Mouse (Mus musculus): Measurements from ENCODE around the gene Psmd13.
A peak's percentile ranks its signal among the peaks of the same experiment; 100 is the strongest.

The Psmd13 gene

GRCm38 (mm10) chr7:140941222-140942051, 59.7 kb downstream of the Psmd13 start, which contains the start of gene Pgghg:
Pgghg (plus strand) TSS chr7:140941391.
- DNase-seq (ENCODE audit: inconsistent age in 2 of 2, low spot score in 1 of 2), result peak; percentile 92 to 98

GRCm38 (mm10) chr7:140942341-140942740, 60.6 kb downstream of the Psmd13 start:
- DNase-seq (ENCODE audit: inconsistent age in 2 of 2, low spot score in 1 of 2), result peak in 1 of 2 experiments; percentile 46

DNA sequence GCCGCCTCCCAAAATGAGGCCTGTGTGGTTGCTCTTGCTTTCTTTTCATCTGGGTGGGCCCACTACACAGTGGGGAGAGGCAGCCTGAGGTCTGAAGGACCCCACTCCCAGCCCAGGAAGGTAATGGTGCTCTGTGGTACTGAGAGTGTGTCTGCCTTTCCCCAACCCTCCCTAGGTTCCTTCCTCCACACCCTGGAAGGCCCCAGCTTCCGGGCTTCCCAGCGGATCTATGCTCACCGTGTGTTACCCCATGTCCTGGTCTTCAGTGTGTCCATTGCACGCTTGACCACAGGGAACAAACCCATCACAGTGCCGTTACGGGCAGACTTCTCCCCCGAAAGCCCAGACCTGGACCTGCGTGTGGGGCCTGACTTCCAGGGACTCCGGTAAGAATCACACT, 61.0 kb downstream of the Psmd13 start:
- peak; percentile 22 to 37 for DNase-seq (ENCODE audit: inconsistent age in 2 of 2, low spot score in 1 of 2)

DNA sequence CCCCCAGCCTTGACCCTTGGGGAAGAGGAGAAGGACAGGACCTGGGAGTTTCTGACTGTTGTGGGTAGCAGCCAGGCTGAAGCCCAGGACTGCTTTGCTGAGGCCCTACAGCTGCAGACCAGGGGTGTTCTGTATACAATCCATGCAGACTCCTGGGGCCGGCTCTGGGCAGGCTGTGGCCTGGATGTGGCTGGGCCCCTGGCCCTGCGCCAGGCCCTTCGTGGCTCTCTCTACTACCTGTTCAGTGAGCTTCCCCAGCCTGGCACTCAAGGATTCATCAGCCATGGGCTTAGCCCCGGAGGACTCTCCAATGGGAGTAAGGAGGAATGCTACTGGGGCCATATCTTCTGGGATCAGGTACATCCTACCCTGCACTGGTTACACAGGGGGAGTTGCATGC, 61.6 kb downstream of the Psmd13 start:
- peak; percentile 19 to 47 for DNase-seq (ENCODE audit: inconsistent age in 2 of 2, low spot score in 1 of 2)

DNA sequence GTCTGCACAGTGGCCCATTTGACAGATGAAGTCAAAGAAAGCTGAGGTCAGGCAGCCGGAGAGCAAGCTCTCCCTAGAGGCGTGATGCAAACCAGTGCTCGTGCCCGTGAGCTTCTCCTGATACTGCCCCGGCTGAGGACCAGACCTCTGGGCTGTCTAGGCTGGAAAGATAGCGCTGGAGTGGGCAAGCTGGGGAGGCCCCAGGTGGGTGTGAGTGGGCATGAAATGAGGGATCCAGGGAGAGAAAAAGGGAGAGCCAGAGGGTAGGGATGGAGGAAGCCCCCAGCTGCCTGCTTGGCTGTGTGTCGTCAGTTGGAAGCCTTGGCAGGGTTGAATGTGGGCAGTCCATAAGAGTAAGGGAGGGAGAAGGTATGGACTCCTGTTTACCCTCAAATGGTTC, 62.5 kb downstream of the Psmd13 start:
- DNase-seq (ENCODE audit: inconsistent age in 2 of 2, low spot score in 1 of 2), result peak; percentile 18 to 29

DNA sequence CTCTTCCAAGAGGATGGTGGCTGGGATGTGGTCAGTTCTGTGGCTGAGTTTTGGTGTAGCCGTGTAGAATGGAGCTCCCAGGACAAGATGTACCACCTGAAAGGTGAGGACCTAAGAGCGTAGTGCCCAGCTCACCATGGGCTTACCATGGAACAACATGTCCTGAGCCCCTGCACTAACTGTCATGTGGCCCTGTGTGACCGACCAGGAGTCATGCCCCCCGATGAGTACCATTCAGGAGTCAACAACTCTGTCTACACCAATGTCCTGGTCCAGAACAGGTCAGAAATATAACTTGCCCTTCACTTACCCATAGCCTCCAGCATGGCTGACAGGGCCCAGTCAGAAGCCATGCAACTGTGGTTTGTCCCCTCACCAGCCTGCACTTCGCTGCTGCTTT, 63.5 kb downstream of the Psmd13 start:
- DNase-seq (ENCODE audit: inconsistent age in 2 of 2, low spot score in 1 of 2), result no peak

DNA sequence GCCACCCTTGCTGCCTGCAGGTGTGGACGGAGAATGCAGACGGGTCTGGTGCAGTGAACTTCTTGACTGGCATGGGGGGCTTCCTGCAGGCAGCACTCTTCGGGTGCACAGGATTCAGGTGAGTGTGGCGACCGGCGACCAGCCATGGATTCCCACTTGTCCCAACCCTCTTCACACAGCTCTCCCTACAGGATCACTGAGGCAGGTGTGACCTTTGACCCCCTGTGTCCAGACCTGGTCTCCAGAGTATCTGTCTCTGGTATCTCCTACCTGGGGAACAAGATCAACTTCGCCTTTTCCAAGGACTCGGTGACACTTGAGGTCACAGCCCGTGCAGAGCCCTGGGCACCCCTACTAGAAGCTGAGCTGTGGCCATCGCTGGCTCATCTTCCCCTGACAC, 64.5 kb downstream of the Psmd13 start:
- DNase-seq (ENCODE audit: inconsistent age in 2 of 2, low spot score in 1 of 2), result peak; percentile 35 to 46

- DNase-seq (ENCODE audit: inconsistent age in 2 of 2, low spot score in 1 of 2), result peak; percentile 36 to 62
Observed at GRCm38 (mm10) chr7:140946980-140947379, 65.2 kb downstream of the Psmd13 start.

- DNase-seq (ENCODE audit: inconsistent age in 2 of 2, low spot score in 1 of 2), result peak; percentile 87 to 90
Observed at GRCm38 (mm10) chr7:140948161-140948560, 66.4 kb downstream of the Psmd13 start.

Data from adrenal gland, adult (tissue).